Mouse (Mus musculus) kidney, adult 9 months (tissue): Measurements from ENCODE around the gene Rab4b.

Experiments
- DNase-seq: peaks from one replicate; pipeline ENCODE4 v3.0.0; 2022

The Rab4b gene

DNA sequence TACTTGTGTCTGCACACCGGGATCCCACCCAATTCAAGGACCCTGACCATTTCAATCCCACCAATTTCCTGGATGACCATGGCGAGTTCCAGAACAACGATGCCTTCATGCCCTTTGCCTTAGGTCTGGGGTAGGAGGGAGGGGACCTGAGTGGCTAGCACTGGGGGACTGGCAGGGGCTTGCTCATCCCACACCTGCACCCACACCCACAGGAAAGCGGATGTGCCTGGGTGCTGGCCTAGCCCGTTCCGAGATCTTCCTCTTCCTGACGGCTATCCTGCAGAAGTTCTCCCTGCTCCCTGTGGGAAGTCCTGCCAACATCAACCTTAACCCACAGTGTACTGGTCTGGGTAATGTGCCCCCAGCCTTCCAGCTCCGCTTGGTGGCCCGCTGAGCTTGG is 20.5 kb downstream of the Rab4b start:
- no peak for DNase-seq

DNA sequence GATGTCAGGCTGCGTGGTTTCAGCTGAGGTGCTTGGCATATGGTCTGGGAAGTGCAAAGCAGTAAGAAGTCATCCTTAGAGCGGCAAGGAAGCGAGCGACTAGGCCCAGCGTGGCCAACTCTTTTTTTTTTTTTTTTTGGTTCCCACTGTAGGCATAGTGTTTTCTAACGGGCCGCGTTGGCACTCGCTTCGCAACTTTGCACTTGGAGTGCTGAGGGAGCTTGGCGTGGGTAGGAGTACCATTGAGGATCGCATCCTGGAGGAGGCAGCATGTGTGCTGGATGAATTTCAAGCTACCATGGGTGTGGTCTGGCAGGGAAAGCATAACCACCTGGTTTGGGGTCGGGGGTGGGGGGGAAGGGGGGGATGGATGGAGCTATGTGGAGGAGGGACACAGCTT is 22.7 kb downstream of the Rab4b start:
- DNase-seq: no peak

GRCm38 (mm10) chr7:27153205-27153764 is 25.4 kb downstream of the Rab4b start, which contains the start of gene Cyp2t4:
TSS of gene Cyp2t4 (plus strand) at chr7:27153714.
- peak; percentile 53 for DNase-seq

- DNase-seq: no peak
Measured at GRCm38 (mm10) chr7:27136410-27136996, 42.2 kb downstream of the Rab4b start.

DNA sequence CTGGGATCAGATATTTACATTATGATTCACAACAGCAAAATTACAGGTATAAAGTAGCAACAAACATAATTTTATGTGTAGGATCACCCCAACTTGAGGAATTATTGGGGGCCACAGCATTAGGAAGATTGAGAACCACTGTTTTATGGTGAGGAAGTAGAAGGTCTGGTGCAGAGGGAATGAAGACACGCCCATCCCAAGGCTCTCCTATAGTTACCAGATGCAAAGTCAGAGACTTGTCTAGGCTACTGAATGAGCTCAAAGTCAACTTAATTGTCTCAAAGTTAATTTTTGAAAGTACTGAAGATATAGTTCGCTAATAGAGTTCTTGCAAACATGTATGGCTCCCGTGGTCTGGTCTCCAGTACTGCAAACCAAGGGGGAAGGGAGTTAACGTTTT is 44.9 kb downstream of the Rab4b start:
- DNase-seq: no peak

DNA sequence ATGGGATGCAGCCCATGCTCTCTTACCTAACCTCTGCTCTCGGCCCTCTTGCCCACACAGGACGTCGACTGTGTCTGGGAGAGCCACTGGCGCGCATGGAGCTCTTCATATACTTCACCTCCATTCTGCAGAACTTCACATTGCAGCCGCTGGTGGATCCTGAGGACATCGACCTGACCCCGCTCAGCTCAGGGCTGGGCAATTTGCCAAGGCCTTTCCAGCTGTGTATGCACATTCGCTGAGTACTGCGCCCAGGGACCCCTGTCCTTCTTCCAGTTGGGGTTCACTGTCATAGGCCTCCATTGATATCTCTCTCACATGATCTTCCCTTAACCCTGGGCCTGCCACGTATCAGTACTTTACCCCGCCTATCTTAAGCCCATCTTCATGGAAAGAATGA is 45.5 kb downstream of the Rab4b start:
- peak; percentile 72 for DNase-seq

- peak; percentile 67 for DNase-seq
Measured at GRCm38 (mm10) chr7:27132588-27132987, 46.1 kb downstream of the Rab4b start.

DNA sequence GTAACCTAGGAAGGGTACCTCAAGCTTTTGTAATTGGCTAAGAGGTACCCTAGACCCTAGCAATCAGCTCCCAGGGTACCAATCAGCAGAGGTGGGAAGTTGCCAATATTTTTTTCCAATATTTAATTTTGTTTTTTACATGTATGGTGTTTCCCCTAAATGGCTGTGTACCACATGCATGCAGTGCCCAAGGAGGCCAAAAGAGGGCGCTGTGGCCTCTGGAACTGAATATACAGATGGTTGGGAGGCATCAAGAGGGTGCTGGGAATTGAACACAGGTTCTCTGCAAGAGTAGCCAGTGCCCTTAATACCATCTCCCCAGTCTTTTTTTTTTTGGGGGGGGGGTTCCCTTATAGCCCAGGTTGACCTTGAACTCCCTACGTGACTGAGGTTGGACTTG is 47.3 kb downstream of the Rab4b start:
- DNase-seq: no peak

DNA sequence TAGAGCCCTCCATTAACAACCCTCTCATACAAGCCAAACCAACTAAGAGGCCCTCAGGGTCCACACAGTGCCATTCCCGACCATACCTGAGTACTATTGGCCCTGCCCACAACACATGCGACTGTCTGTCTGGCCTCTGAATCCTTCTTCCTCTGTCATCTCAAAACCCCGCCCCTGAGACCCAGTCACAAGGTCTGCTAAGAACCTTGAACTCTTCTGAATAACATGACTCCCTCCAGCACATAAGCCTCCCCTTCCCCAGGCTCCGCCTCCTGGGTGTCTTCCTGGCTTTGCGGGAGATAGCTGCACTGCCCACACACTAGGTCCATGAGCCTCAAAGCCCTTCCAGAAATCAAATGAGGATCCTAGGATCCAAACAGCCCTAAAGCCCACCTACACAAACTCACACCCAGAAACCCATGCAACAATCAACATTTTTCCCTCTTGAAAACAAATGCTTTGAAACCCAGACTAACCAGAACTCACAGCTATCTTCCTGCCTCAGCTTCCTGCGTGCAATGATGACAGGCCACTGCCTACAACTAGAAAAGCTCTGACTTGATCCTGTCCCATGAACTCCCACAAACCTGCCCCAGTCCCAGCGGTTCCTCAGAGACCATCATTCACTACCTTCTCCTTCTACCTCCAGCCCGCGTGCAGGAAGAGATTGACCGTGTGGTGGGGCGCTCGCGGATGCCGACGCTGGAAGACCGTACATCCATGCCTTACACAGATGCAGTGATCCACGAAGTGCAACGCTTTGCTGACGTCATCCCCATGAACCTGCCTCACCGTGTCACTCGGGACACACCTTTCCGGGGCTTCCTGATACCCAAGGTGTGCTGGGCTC is 48.0 kb downstream of the Rab4b start:
- peak; percentile 80 for DNase-seq

GRCm38 (mm10) chr7:27129811-27130210 is 48.9 kb downstream of the Rab4b start:
- peak; percentile 76 for DNase-seq

DNA sequence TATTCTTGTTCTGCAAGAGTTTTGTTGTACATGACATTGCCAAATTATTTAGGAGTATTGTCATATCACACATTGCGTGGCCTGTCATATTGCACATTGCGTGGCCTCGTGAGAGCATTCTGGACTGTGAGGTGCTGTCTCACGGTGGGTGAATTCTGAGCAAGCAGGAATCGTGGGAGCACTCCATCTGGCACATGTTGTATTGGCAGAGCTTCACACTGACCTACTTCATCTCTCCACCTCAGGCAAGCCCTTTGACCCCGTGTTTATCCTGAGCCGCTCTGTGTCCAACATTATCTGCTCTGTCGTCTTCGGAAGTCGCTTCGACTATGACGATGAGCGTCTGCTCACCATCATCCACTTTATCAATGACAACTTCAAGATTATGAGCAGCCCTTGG is 49.8 kb downstream of the Rab4b start:
- DNase-seq: peak; percentile 54

- peak; percentile 62 for DNase-seq
Measured at GRCm38 (mm10) chr7:27128162-27128561, 50.5 kb downstream of the Rab4b start.

DNA sequence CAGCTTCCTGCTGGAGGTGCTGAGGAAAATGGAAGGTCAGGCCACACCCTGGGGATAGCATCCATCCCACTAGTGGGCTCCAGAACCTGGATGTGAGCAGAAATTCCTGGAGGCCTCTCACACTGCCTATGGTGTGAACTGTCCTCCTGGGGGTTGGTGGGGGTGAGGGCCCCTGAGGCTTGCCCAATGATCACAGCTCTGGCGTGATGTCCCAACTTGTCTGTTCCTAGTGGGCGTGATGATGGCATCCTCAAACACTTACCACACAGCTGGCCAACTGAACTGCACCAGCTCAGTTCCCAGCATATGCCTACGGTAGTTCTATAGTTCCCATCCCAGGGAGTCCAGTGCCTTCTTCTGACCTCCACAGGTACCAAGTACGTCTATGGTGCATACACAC is 53.7 kb downstream of the Rab4b start:
- DNase-seq: no peak

- DNase-seq: no peak
Measured at GRCm38 (mm10) chr7:27124305-27124832, 54.3 kb downstream of the Rab4b start.

DNA sequence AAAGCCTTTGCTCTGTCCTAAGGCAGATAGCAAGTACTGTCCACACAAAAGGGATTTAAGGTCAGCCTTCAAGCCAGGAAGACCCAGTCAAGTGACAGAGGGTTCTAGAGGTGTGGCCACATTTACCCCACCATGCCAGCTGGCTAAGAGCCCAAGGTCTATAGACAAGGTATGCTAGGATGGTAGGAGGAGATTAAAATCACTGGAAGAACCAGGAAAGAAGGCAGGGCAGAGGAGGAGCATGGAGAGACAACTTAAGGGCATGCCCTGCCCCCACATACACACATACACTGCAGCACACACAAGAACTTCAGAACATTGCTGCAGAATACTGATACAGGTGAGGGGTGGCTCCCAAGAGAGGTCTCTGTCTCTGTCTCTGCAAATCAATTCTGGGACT is 59.0 kb downstream of the Rab4b start, which contains the start of gene Cyp2f2:
Gene Cyp2f2, plus strand, starts transcription at position 234 of the 400 bp plus-strand sequence.
- no peak for DNase-seq
